Mouse (Mus musculus): ENCODE measurements at regions not wholly inside any gene's neighbourhood (a gene's known extent, or its start where the extent isn't known, plus 50 kb on each side); places are given as distances from the start of the nearest gene placed in this dataset.

DNA sequence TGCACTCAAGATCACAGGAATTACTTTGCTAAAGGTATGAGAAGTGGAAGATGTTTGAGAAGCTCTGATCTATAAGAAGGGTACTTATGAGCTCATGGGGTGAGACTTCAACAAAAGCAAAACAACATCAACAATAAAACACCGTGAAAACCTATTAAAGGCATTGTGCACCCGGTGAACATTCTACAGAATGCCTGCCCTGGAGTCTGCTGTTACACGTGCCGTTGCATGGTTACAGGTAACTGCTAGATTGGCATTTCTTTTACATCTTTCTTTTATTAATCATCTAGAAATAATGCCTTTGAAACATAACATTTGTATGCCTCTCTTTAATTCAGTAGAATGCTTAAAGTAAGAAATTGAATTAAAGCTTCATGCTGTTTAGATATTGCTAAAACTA, 661.0 kb downstream of the Pcdh18 start:
- DNase-seq = no peak

DNA sequence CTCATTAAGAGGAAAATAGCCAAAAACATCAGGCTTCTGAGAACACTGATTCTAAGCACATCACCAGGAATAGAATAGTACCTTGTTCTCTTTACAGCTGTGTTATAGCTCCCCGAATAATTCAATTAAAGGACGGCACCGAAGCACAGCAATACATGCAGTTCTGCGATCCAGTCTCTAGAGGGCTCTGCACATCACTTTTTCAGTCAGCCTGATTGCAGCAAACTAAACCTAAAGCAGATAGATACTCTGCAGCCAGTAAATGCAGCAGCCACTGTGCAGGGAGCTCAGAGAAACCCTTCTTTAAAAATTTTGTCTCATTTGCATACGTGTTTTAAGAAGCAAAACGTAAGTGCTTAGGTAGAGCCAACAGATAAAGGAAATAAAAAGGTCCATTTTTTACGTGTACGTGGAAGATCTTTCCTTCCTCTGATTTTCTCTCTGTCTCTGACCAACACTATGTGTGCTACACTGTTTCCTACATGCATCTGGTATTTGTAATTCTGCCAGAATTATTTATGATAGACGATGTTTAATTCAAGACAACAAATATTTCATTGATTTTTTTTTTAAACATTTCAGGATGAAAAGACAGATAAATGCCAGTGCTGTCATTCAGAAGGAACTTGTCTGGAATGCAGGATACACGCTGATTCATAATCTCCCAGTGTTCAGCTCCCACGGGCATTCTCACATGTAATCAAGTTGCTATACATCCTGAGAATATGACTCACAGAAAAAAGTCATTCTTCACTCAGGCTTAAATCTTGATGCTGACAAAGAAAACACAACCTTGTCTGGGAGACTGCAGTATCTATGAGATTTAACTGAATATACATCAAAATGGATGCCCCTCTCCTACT, 663.1 kb downstream of the Pcdh18 start:
- DNase-seq = peak; percentile 58

DNA sequence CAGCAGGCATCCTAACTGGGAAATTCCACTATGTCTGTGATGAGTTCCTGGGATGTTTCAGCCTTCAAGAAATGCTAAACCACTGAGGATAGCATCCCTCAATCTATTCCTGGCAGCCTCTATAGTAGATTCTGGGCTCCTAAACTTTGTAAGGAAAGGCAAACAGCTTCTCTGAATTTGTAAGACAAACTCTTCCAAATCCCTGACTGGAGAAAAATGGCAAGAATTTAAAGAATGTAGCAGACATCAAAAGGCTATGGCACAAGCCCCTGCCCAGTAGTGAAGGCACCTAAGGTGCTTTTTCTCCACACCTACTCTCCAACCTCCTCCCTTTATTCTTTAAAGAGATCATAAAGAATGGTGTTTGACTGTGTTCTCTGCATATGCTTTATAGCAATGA, 688.3 kb downstream of the Pcdh18 start:
- DNase-seq = no peak

DNA sequence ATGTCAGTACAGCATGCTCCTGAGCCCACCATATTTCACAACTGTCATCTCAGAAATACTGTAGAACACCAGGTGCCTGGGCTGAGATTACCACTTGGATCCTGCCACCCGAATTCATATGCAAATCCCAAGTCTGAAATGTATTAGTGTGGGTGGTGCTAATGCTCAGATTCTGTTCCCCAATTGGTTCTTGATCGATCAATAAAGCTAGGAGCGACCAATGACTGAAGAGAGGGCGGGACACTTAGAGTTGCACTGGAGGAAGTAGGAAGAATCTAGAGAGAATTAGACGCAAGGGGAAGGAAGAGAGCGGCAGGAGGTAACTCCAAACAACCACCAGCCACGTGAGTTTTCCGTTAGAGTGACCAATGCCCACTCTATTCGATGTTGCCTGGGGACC, 695.0 kb downstream of the Pcdh18 start:
- DNase-seq = no peak

DNA sequence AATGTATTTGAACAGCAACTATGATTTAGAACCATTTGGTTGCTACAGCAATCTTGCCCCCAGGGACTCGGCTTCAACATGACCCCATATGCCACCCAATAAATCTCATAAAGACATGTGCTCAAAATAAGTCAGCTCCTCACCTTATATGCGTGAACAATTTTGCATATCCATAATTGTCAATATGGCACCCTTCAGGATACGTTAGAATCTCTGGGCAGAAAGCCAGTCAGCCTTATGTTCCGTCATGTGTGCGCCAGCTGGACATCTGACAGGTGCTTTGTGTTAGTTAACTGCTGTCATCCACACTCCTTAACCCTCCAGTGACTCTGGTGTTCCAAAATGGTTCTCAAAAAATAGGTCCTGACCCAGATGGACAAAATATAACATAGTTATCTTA, 724.1 kb downstream of the Pcdh18 start:
- no peak for DNase-seq

DNA sequence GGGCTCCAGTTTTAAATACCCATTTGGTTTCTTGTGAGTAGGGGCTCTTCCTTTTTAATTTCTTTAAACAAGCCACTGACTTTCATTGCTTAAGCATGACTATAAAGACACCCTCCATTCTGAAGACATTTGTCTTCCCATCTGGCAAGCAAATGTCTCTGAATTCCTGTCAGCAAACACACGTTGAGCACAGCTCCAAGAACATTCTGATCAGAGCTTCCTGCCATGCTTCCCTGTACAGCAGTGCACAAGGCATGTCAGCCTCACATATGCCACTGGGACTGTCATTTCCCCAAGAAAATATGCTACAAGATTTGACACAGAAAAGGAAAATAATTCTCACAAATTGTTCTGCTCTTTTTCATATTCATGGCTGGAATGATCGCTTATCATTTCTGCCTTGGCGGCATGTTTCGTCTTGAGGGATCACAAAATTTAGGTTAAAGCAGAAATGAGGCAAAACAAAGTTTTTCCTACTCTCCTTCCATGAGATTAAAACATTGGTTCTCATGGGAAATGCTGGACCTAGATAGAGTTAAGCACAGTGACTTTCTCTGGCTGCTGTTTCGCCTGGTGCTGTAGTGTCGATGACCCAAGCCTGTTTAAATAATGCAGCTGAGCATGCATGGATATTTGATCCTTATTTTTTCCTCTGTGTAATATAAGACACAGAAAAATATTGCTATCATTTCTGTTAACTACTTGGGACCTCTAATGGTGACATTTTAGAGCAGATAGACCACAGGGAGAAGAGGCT, 747.7 kb downstream of the Pcdh18 start:
- DNase-seq = no peak
